Mouse (Mus musculus): ENCODE measurements at regions not wholly inside any gene's neighbourhood (a gene's known extent, or its start where the extent isn't known, plus 50 kb on each side); places are given as distances from the start of the nearest gene placed in this dataset.

- no peak for TF ChIP-seq POLR2A (IDR thresholded peaks at IDR 0.05; ENCODE audit: borderline replicate concordance, low read depth, low read length)
- no peak for TF ChIP-seq CTCF (IDR thresholded peaks at IDR 0.05; ENCODE audit: low read depth, low read length)
These were observed 150.4 kb downstream of the Otoa start for GRCm38 (mm10) chr7:121231881-121232280.
